Comparison of ENCODE assay signal across 9 mouse cellular contexts in genomic region chrX:161716503-161716864, GRCm38 (mm10). TPM values are rescaled to one million over a fixed set of nuclear protein-coding genes. Genes with fewer than 3 reads are reported as not detected.
DNase-seq lines count a peak whose midpoint lies in the region; ATAC-seq and TF ChIP-seq lines count a peak whose summit lies in the region.
"Had no signal": no experiment of that assay in that cellular context is flagged by ENCODE, and none has a peak within 500 bp of the region (broad histone marks: within the 10 kb centered on the region; RNA-seq: fewer than 3 reads in every experiment).

No protein-coding gene starts in this region.

- no peak for TF ChIP-seq CTCF in gastrocnemius, adult 2 months (IDR thresholded peaks at IDR 0.05)
- TF ChIP-seq CTCF in stomach, postnatal 0 days (IDR thresholded peaks at IDR 0.05; ENCODE audit: low read depth) = no peak

- DNase-seq in gastrocnemius, adult 2 months = no peak
- DNase-seq in gastrocnemius, postnatal 4 days (ENCODE audit: low spot score in 2 of 2) = no peak
- no peak for DNase-seq in liver, embryonic 13.5 days
- DNase-seq in stomach, postnatal 0 days (ENCODE audit: low spot score) = no peak
- no peak for DNase-seq in adrenal gland, adult 8-10 months
- DNase-seq: spleen, adult 18-20 months had no signal

- peaks cover 45% of the 10 kb centered on the region for H3K27me3 ChIP-seq in megakaryocyte, embryonic 14.5 days (replicated peaks)
- H3K27me3 ChIP-seq in liver, embryonic 13.5 days = peaks cover 43% of the 10 kb centered on the region
- H3K27me3 ChIP-seq in stomach, postnatal 0 days (ENCODE audit: control insufficient read depth, insufficient read depth, low read length) = no peaks in the 10 kb centered on the region

- intact Hi-C loops in gastrocnemius, adult 2 months (cut with DNase I) = no loop called here

- H3K27ac ChIP-seq in gastrocnemius, adult 2 months = peak overlapping the region; percentile 90
- no peak overlapping the region for H3K27ac ChIP-seq in liver, embryonic 13.5 days
- H3K27ac ChIP-seq in stomach, postnatal 0 days (replicated peaks) = no peak overlapping the region

- TF ChIP-seq EP300 in stomach, postnatal 0 days (optimal IDR thresholded peaks at IDR 0.05) = no peak

- H3K4me3 ChIP-seq in gastrocnemius, adult 2 months = peak overlapping the region; percentile 82
- H3K4me3 ChIP-seq in megakaryocyte, embryonic 14.5 days (replicated peaks) = peak overlapping the region; percentile 90
- H3K4me3 ChIP-seq in liver, embryonic 13.5 days (replicated peaks) = peak overlapping the region; percentile 48
- peak overlapping the region; percentile 51 for H3K4me3 ChIP-seq in stomach, postnatal 0 days (ENCODE audit: low read depth, low read length)

- no peaks in the 10 kb centered on the region for H3K9me3 ChIP-seq in megakaryocyte, embryonic 14.5 days
- H3K9me3 ChIP-seq in liver, embryonic 13.5 days (replicated peaks) = no peaks in the 10 kb centered on the region
- H3K9me3 ChIP-seq in stomach, postnatal 0 days (ENCODE audit: control insufficient read depth, low read length) = no peaks in the 10 kb centered on the region

- no peak for ATAC-seq in megakaryocyte, adult 5-6 weeks (ENCODE audit: poor library complexity, severe bottlenecking)
- ATAC-seq in liver, embryonic 13.5 days (ENCODE audit: low read depth) = no peak
- ATAC-seq in stomach, postnatal 0 days (ENCODE audit: low FRiP score, low TSS enrichment) = no peak
- no peak for ATAC-seq in granulocyte monocyte progenitor cell, adult 5-6 weeks (replicated peaks; ENCODE audit: poor library complexity, severe bottlenecking)

- H3K9ac ChIP-seq in liver, embryonic 13.5 days = no peak overlapping the region
- no peak overlapping the region for H3K9ac ChIP-seq in stomach, postnatal 0 days (ENCODE audit: low read length)

- WGBS in liver, embryonic 13.5 days (ENCODE audit: insufficient replicate concordance) = 31% methylated on average over 9 of the region's 9 CpGs
- 20% methylated on average over 9 of the region's 9 CpGs for WGBS in stomach, postnatal 0 days

- H3K4me1 ChIP-seq in megakaryocyte, embryonic 14.5 days = peaks cover 3% of the 10 kb centered on the region; the same call in 1 of the 2 replicates
- H3K4me1 ChIP-seq in liver, embryonic 13.5 days (replicated peaks) = no peaks in the 10 kb centered on the region
- no peaks in the 10 kb centered on the region for H3K4me1 ChIP-seq in stomach, postnatal 0 days (replicated peaks; ENCODE audit: control insufficient read depth, insufficient read depth)

- no peaks in the 10 kb centered on the region for H3K36me3 ChIP-seq in megakaryocyte, embryonic 14.5 days (replicated peaks; ENCODE audit: low read length)
- H3K36me3 ChIP-seq in liver, embryonic 13.5 days = no peaks in the 10 kb centered on the region
- no peaks in the 10 kb centered on the region for H3K36me3 ChIP-seq in stomach, postnatal 0 days (ENCODE audit: control insufficient read depth, insufficient read depth, low read length)

- H3K4me2 ChIP-seq in liver, embryonic 13.5 days = peak overlapping the region; percentile 58
- H3K4me2 ChIP-seq in stomach, postnatal 0 days (replicated peaks; ENCODE audit: low read depth) = peak overlapping the region; percentile 69

RNA-seq across cellular contexts. Expression of gene Rai2, which starts 0.4 kb away (rescaled TPM):
- total RNA-seq in gastrocnemius, adult 2 months (2021) = 10 to 100 TPM; 20.0 to 36.3 TPM
- total RNA-seq in gastrocnemius, postnatal 4 days (2021) = 10 to 100 TPM; 45.8 to 46.3 TPM
- polyA plus RNA-seq in megakaryocyte, embryonic 14.5 days (2012; ENCODE audit: insufficient read depth, low replicate concordance) = 0.66 and 1.0 TPM in 2 replicates
- 0.21 TPM in 1 of 2 replicates, not detected in the other for total RNA-seq in megakaryocyte, adult 5-6 weeks (2015)
- total RNA-seq in megakaryocyte, adult 5-6 weeks (2017) = not detected in 2 replicates
- 0.38 and 0.66 TPM in 2 replicates for polyA plus RNA-seq in liver, embryonic 13.5 days (2015; fragmentation: Nextera tagmentation; extraction: Ambion mirVana)
- polyA plus RNA-seq in stomach, postnatal 0 days (2015; fragmentation: Nextera tagmentation; extraction: Ambion mirVana) = 4.6 TPM in 2 replicates
- 10 to 100 TPM; 18.7 to 26.4 (median 22.8) TPM for total RNA-seq in adrenal gland, adult 8-10 months (2022)
- total RNA-seq in granulocyte monocyte progenitor cell, adult 5-6 weeks (2014; fragmentation: Nextera tagmentation) = not detected in 2 replicates
- not detected in 2 replicates for total RNA-seq in granulocyte monocyte progenitor cell, adult 5-6 weeks (2017)

Comparison
In these comparisons a context has a peak if more than half of its experiments do, and no peak if none do; other contexts are left out.
1. RNA of gene Rai2, which starts 0.4 kb away (total RNA-seq): 45.8 to 46.3 TPM in gastrocnemius, postnatal 4 days, 20.0 to 36.3 TPM in gastrocnemius, adult 2 months and 18.7 to 26.4 TPM in adrenal gland, adult 8-10 months; 0.21 TPM in megakaryocyte, adult 5-6 weeks and not detected in granulocyte monocyte progenitor cell, adult 5-6 weeks; every median in the first group is over 10 times any median in the second.
2. Peak in every context shown above with its lines, with median percentiles within 50 percentile points of each other: H3K4me3 ChIP-seq.